Mouse (Mus musculus) embryonic facial prominence, embryonic 11.5 days (tissue): ENCODE data around the gene Ropn1l. TPM values are rescaled to one million over a fixed set of nuclear protein-coding genes. Genes with fewer than 3 reads are reported as not detected.

Experiments
- ATAC-seq: fragments of 200-750 bp; cut with Nextera tagmentation; replicated peaks from 2 replicates; pipeline ENCODE4 v1.8.0; 2017; ENCODE audit warnings: low read depth; ENCODE audit not compliant: insufficient number of reproducible peaks, low FRiP score, low TSS enrichment
- DNase-seq: peaks from one replicate; pipeline ENCODE4 v3.0.0-alpha.2; 2015; ENCODE audit warnings: low spot score
- H3K27ac ChIP-seq: fragments of 300-500 bp; sonication (generic); replicated peaks from 2 replicates; pipeline ENCODE4 v1.5.1; 2014; ENCODE audit warnings: mild to moderate bottlenecking, low read depth, low read length, control low read depth
- H3K27me3 ChIP-seq: fragments of 300-500 bp; sonication (generic); 2 replicates; pipeline ENCODE4 v1.6.1; 2014; ENCODE audit warnings: mild to moderate bottlenecking, low read length, moderate library complexity, mixed read lengths; ENCODE audit not compliant: control insufficient read depth, insufficient read depth
- H3K36me3 ChIP-seq: fragments of 300-500 bp; sonication (generic); replicated peaks from 2 replicates; pipeline ENCODE4 v1.6.1; 2014; ENCODE audit warnings: low read depth, mild to moderate bottlenecking, low read length, moderate library complexity, mixed read lengths; ENCODE audit not compliant: control insufficient read depth, insufficient read depth
- H3K4me1 ChIP-seq: fragments of 300-500 bp; sonication (generic); 2 replicates; pipeline ENCODE4 v1.6.1; 2014; ENCODE audit warnings: low read length, mixed read lengths; ENCODE audit not compliant: control insufficient read depth, insufficient read depth
- H3K4me2 ChIP-seq: fragments of 300-500 bp; sonication (generic); 2 replicates; pipeline ENCODE4 v1.6.1; 2014; ENCODE audit warnings: low read depth, mild to moderate bottlenecking, control low read depth, low read length, moderate library complexity
- H3K4me3 ChIP-seq: fragments of 300-500 bp; sonication (generic); 2 replicates; pipeline ENCODE4 v1.5.1; 2014; ENCODE audit warnings: low read depth, low read length, control low read depth
- H3K9ac ChIP-seq: fragments of 300-500 bp; sonication (generic); replicated peaks from 2 replicates; pipeline ENCODE4 v1.6.1; 2014; ENCODE audit warnings: mild to moderate bottlenecking, control low read depth, low read length
- H3K9me3 ChIP-seq: fragments of 300-500 bp; sonication (generic); replicated peaks from 2 replicates; pipeline ENCODE4 v1.6.1; 2016; ENCODE audit warnings: mild to moderate bottlenecking, low read length, inconsistent platforms, mixed read lengths; ENCODE audit not compliant: control insufficient read depth
- WGBS: fragments of 180-500 bp; shearing (Covaris S2); extraction: QIAGEN DNeasy Blood & Tissue Kit; methylation state at CpG from one replicate; pipeline ENCODE4 v1.1.7; 2014; 5-methylcytosine and 5-hydroxymethylcytosine counted together
- polyA plus RNA-seq: library from polyadenylated mRNA; unstranded; fragments of >200 nt; fragmentation: Nextera tagmentation; extraction: Ambion mirVana; gene quantifications from 2 replicates; pipeline ENCODE4 v1.2.1, GENCODE M21; 2014

Ropn1l gene
- polyA plus RNA-seq, 1 experiment from 2014 or later = 2.7 TPM

- H3K4me2 ChIP-seq = no peak overlapping the region
- no peaks in the 10 kb centered on the region for H3K9me3 ChIP-seq
- no peak for ATAC-seq
- no peak overlapping the region for H3K27ac ChIP-seq
- WGBS = 89% methylated on average over 7 of the region's 7 CpGs
- H3K27me3 ChIP-seq = no peaks in the 10 kb centered on the region
- H3K36me3 ChIP-seq = peaks cover 8% of the 10 kb centered on the region
- H3K9ac ChIP-seq = no peak overlapping the region
- H3K4me3 ChIP-seq = no peak overlapping the region
- DNase-seq = no peak
- no peaks in the 10 kb centered on the region for H3K4me1 ChIP-seq
Measured at GRCm38 (mm10) chr15:31458081-31458480, 4.5 kb upstream of the Ropn1l start.

GRCm38 (mm10) chr15:31456381-31456780, 2.8 kb upstream of the Ropn1l start:
- H3K27me3 ChIP-seq = no peaks in the 10 kb centered on the region
- no peaks in the 10 kb centered on the region for H3K4me1 ChIP-seq
- H3K27ac ChIP-seq = no peak overlapping the region
- no peak overlapping the region for H3K9ac ChIP-seq
- ATAC-seq (no peak), DNase-seq (no peak)
- no peak overlapping the region for H3K4me3 ChIP-seq
- 91% methylated on average over 5 of the region's 5 CpGs for WGBS
- peaks cover 3% of the 10 kb centered on the region; the same call in 1 of the 2 replicates for H3K36me3 ChIP-seq
- no peaks in the 10 kb centered on the region for H3K9me3 ChIP-seq
- no peak overlapping the region for H3K4me2 ChIP-seq

GRCm38 (mm10) chr15:31454861-31455295, 1.3 kb upstream of the Ropn1l start:
- H3K9ac ChIP-seq = no peak overlapping the region
- no peaks in the 10 kb centered on the region for H3K4me1 ChIP-seq
- H3K4me2 ChIP-seq = no peak overlapping the region
- no peak overlapping the region for H3K27ac ChIP-seq
- ATAC-seq (no peak), DNase-seq (no peak)
- H3K9me3 ChIP-seq = no peaks in the 10 kb centered on the region
- WGBS = 81% methylated on average over 7 of the region's 7 CpGs
- H3K4me3 ChIP-seq = no peak overlapping the region
- H3K36me3 ChIP-seq = no peaks in the 10 kb centered on the region; the same call in 1 of the 2 replicates
- H3K27me3 ChIP-seq = no peaks in the 10 kb centered on the region

GRCm38 (mm10) chr15:31454096-31454860, 741 bp upstream of the Ropn1l start:
- Histone ChIP-seq H3K4me2 (no peak overlapping the region; the same call in none of the 2 replicates), H3K4me3 (peak overlapping the region; percentile 45), H3K9ac (no peak overlapping the region), H3K36me3 (no peaks in the 10 kb centered on the region; the same call in 1 of the 2 replicates), H3K4me1 (no peaks in the 10 kb centered on the region), H3K9me3 (no peaks in the 10 kb centered on the region), H3K27me3 (no peaks in the 10 kb centered on the region), H3K27ac (no peak overlapping the region)
- DNase-seq (peak; percentile 8), ATAC-seq (no peak)
- whole genome bisulfite sequencing = 53% methylated on average over 10 of the region's 10 CpGs

- 53% methylated on average over 18 of the region's 18 CpGs for WGBS
- Histone ChIP-seq H3K27me3 (no peaks in the 10 kb centered on the region), H3K4me1 (no peaks in the 10 kb centered on the region), H3K4me2 (peak overlapping the region; percentile 65), H3K36me3 (no peaks in the 10 kb centered on the region; the same call in 1 of the 2 replicates), H3K9ac (peak overlapping the region; percentile 73; the same call in 1 of the 2 replicates), H3K9me3 (no peaks in the 10 kb centered on the region), H3K4me3 (peak overlapping the region; percentile 45; the same call in 1 of the 2 replicates), H3K27ac (no peak overlapping the region)
- DNase-seq = peak; percentile 26
- ATAC-seq = no peak
Measured at GRCm38 (mm10) chr15:31452336-31453097, 1.0 kb downstream of the Ropn1l start.

GRCm38 (mm10) chr15:31449772-31450171, 3.8 kb downstream of the Ropn1l start:
- Histone ChIP-seq H3K4me1 (no peaks in the 10 kb centered on the region), H3K9me3 (no peaks in the 10 kb centered on the region), H3K36me3 (no peaks in the 10 kb centered on the region), H3K9ac (no peak overlapping the region), H3K4me2 (no peak overlapping the region), H3K27ac (no peak overlapping the region), H3K27me3 (no peaks in the 10 kb centered on the region), H3K4me3 (no peak overlapping the region)
- DNase-seq = no peak
- 11% methylated on average over 2 of the region's 2 CpGs for WGBS
- no peak for ATAC-seq

- DNase-seq (peak; percentile 72), ATAC-seq (no peak)
Measured at GRCm38 (mm10) chr15:31447121-31447520, 6.4 kb downstream of the Ropn1l start.

GRCm38 (mm10) chr15:31442698-31443097, 10.8 kb downstream of the Ropn1l start:
- WGBS = 81% methylated on average over 4 of the region's 4 CpGs
- ATAC-seq = no peak
- no peak overlapping the region for H3K27ac ChIP-seq

More at GRCm38 (mm10) chr15:31447121-31447520, 6.4 kb downstream of the Ropn1l start:
- H3K9ac ChIP-seq = no peak overlapping the region
- no peaks in the 10 kb centered on the region for H3K27me3 ChIP-seq
- H3K4me2 ChIP-seq = no peak overlapping the region
- no peaks in the 10 kb centered on the region for H3K9me3 ChIP-seq
- WGBS = 48% methylated on average over 7 of the region's 7 CpGs
- H3K36me3 ChIP-seq = no peaks in the 10 kb centered on the region
- no peak overlapping the region for H3K4me3 ChIP-seq
- H3K4me1 ChIP-seq = no peaks in the 10 kb centered on the region
- no peak overlapping the region for H3K27ac ChIP-seq

More at GRCm38 (mm10) chr15:31442698-31443097, 10.8 kb downstream of the Ropn1l start:
- DNase-seq = no peak
- Histone ChIP-seq H3K4me1 (no peaks in the 10 kb centered on the region), H3K36me3 (no peaks in the 10 kb centered on the region), H3K27me3 (no peaks in the 10 kb centered on the region), H3K4me3 (no peak overlapping the region), H3K9me3 (no peaks in the 10 kb centered on the region), H3K4me2 (no peak overlapping the region), H3K9ac (no peak overlapping the region)
